Mouse (Mus musculus) heart, embryonic 15.5 days (tissue): Measurements from ENCODE around the gene Klhl25. TPM values are rescaled to one million over a fixed set of nuclear protein-coding genes. Genes with fewer than 3 reads are reported as not detected.
"Not testable (repeated sequence)": the region's sequence is repeated elsewhere in the genome, so short reads cannot be mapped to it uniquely, and the experiment has no call there.

Source experiments
- ATAC-seq: fragments of 200-750 bp; cut with Nextera tagmentation; replicated peaks from 2 replicates; pipeline ENCODE4 v1.8.0; 2017; ENCODE audit warnings: low read depth, moderate TSS enrichment; ENCODE audit not compliant: insufficient number of reproducible peaks, insufficient read depth, low FRiP score
- H3K27ac ChIP-seq: fragments of 300-500 bp; sonication (generic); 2 replicates; pipeline ENCODE4 v1.5.1; 2015; ENCODE audit warnings: mild to moderate bottlenecking, inconsistent platforms
- H3K27me3 ChIP-seq: fragments of 300-500 bp; sonication (generic); 2 replicates; pipeline ENCODE4 v1.6.1; 2015; ENCODE audit warnings: inconsistent platforms
- H3K36me3 ChIP-seq: fragments of 300-500 bp; sonication (generic); 2 replicates; pipeline ENCODE4 v1.6.1; 2015; ENCODE audit warnings: mild to moderate bottlenecking, inconsistent platforms
- H3K4me1 ChIP-seq: fragments of 300-500 bp; sonication (generic); replicated peaks from 2 replicates; pipeline ENCODE4 v1.6.1; 2015; ENCODE audit warnings: inconsistent platforms
- H3K4me2 ChIP-seq: fragments of 300-500 bp; sonication (generic); 2 replicates; pipeline ENCODE4 v1.6.1; 2015; ENCODE audit warnings: inconsistent platforms, mild to moderate bottlenecking, moderate library complexity
- H3K4me3 ChIP-seq: fragments of 300-500 bp; sonication (generic); 2 replicates; pipeline ENCODE4 v1.5.1; 2015; ENCODE audit warnings: mild to moderate bottlenecking, inconsistent platforms
- H3K9ac ChIP-seq: fragments of 300-500 bp; sonication (generic); 2 replicates; pipeline ENCODE4 v1.6.1; 2015; ENCODE audit warnings: mild to moderate bottlenecking, inconsistent platforms
- H3K9me3 ChIP-seq: fragments of 300-500 bp; sonication (generic); replicated peaks from 2 replicates; pipeline ENCODE4 v1.6.1; 2016; ENCODE audit warnings: inconsistent platforms
- WGBS: fragments of 180-500 bp; shearing (Covaris S2); methylation state at CpG from one replicate; pipeline ENCODE4 v1.1.7; 2015; ENCODE audit warnings: mixed read lengths; 5-methylcytosine and 5-hydroxymethylcytosine counted together
- polyA plus RNA-seq: library from polyadenylated mRNA; unstranded; fragments of >200 nt; fragmentation: Nextera tagmentation; extraction: Ambion mirVana; gene quantifications from 2 replicates; pipeline ENCODE4 v1.2.1, GENCODE M21; 2015

The Klhl25 gene
- polyA plus RNA-seq, 1 experiment from 2014 or later = 7.7 TPM

DNA sequence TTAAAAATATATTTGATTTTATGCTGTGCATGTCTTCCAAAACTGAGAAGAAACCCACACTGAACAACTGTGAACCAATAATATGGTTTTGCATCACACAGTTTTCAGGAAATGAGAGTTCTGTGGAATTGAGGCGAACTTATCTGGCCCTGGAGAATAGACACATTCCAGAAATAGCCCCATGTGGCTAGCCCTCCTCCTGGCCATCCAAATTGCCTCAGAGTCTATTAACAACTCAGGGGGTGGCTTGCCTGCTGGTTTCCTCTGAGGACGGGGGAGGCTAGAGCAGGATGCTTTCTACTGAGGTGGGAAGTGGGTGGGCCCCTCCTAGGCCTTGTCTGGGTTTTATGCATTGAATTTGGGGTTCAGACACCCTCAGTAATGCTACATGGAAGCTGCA is 57.0 kb downstream of the Klhl25 start:
- H3K9ac ChIP-seq = no peak overlapping the region
- ATAC-seq = no peak
- no peak overlapping the region for H3K27ac ChIP-seq
- 0 out of 2 replicates have a peak, but pooled peaks cover 3% of the 10 kb centered on the region for H3K4me1 ChIP-seq
- no peak overlapping the region for H3K4me2 ChIP-seq
- H3K36me3 ChIP-seq = no peaks in the 10 kb centered on the region
- H3K4me3 ChIP-seq = no peak overlapping the region
- 13% methylated on average over 2 of the region's 2 CpGs for WGBS
- no peaks in the 10 kb centered on the region for H3K27me3 ChIP-seq
- no peaks in the 10 kb centered on the region for H3K9me3 ChIP-seq

GRCm38 (mm10) chr7:75910035-75910651 is 62.0 kb downstream of the Klhl25 start:
- peak; percentile 60 for ATAC-seq
- no peaks in the 10 kb centered on the region for H3K27me3 ChIP-seq
- 0 out of 2 replicates have a peak, but pooled peaks cover 6% of the 10 kb centered on the region for H3K4me1 ChIP-seq
- WGBS = 11% methylated on average over 11 of the region's 11 CpGs
- peak overlapping the region; percentile 40 for H3K4me3 ChIP-seq
- H3K36me3 ChIP-seq = no peaks in the 10 kb centered on the region
- H3K9ac ChIP-seq = 0 out of 2 replicates have a peak overlapping the region, but pooled peaks have one; percentile 28
- peak overlapping the region; percentile 60 for H3K4me2 ChIP-seq
- no peak overlapping the region for H3K27ac ChIP-seq
- no peaks in the 10 kb centered on the region for H3K9me3 ChIP-seq

GRCm38 (mm10) chr7:75910652-75911035 is 62.5 kb downstream of the Klhl25 start:
- Histone ChIP-seq H3K27me3 (no peaks in the 10 kb centered on the region), H3K4me1 (0 out of 2 replicates have a peak, but pooled peaks cover 4% of the 10 kb centered on the region), H3K27ac (no peak overlapping the region), H3K36me3 (no peaks in the 10 kb centered on the region), H3K4me3 (no peak overlapping the region), H3K4me2 (peak overlapping the region; percentile 60), H3K9ac (no peak overlapping the region), H3K9me3 (no peaks in the 10 kb centered on the region)
- ATAC-seq = no peak
- 66% methylated on average over 8 of the region's 8 CpGs for WGBS

DNA sequence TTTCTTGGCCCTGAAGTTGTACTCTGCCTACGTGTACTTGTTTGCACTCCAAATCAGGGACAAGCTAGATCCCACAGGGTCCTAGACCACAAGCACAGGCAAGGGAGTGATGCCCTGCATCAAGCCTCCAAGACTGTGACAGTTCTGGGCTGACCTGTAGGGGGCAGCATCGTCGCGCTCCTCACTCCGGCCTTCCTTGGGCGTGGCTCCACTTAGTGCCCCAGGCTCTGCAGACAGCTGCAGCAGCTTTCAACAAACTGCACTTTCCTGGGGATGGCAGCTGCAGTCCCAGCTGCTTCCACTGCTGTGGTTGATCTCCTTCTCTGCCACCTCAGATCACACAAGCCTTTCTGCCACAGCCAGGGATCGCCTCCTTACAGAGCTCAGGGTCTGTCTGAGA is 65.8 kb downstream of the Klhl25 start:
- peak; percentile 40 for ATAC-seq
- WGBS = 2% methylated on average over 7 of the region's 7 CpGs

DNA sequence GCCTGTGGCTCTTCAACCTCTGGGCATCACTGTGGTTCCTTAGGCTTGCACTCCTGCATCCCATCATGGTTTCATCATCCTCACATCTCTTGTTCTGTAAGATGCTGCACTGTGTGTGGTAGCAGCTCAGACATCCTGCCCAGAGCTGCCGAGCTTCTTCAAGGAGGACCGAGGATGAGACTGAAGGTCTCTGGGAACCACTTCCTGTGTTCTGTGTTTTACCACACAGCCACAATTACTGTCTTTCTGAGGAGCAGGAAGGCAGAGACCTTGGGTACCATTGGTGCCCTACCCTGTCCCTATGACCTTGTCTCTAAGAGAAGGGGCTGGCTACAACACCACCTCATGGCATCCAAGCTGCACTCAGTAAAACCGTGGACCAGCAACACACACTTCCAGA is 67.4 kb downstream of the Klhl25 start:
- H3K4me3 ChIP-seq, H3K36me3 ChIP-seq, H3K4me2 ChIP-seq, H3K9ac ChIP-seq, ATAC-seq, H3K9me3 ChIP-seq, H3K4me1 ChIP-seq, H3K27me3 ChIP-seq, H3K27ac ChIP-seq: not testable (repeated sequence)
- 68% methylated on average over 3 of the region's 3 CpGs for WGBS

More for the DNA sequence above, 65.8 kb downstream of the Klhl25 start:
- H3K9ac ChIP-seq = no peak overlapping the region
- H3K9me3 ChIP-seq = no peaks in the 10 kb centered on the region
- 0 out of 2 replicates have a peak, but pooled peaks cover 4% of the 10 kb centered on the region for H3K4me1 ChIP-seq
- no peak overlapping the region for H3K4me2 ChIP-seq
- no peak overlapping the region for H3K4me3 ChIP-seq
- no peaks in the 10 kb centered on the region for H3K27me3 ChIP-seq
- H3K27ac ChIP-seq = no peak overlapping the region
- H3K36me3 ChIP-seq = no peaks in the 10 kb centered on the region

GRCm38 (mm10) chr7:75917662-75918061 is 69.6 kb downstream of the Klhl25 start:
- H3K4me3 ChIP-seq = no peak overlapping the region
- no peaks in the 10 kb centered on the region for H3K4me1 ChIP-seq
- 55% methylated on average over 4 of the region's 4 CpGs for WGBS
- no peaks in the 10 kb centered on the region for H3K27me3 ChIP-seq
- no peak overlapping the region for H3K27ac ChIP-seq
- no peak overlapping the region for H3K4me2 ChIP-seq
- no peaks in the 10 kb centered on the region for H3K36me3 ChIP-seq
- no peak overlapping the region for H3K9ac ChIP-seq
- ATAC-seq = no peak
- no peaks in the 10 kb centered on the region for H3K9me3 ChIP-seq

DNA sequence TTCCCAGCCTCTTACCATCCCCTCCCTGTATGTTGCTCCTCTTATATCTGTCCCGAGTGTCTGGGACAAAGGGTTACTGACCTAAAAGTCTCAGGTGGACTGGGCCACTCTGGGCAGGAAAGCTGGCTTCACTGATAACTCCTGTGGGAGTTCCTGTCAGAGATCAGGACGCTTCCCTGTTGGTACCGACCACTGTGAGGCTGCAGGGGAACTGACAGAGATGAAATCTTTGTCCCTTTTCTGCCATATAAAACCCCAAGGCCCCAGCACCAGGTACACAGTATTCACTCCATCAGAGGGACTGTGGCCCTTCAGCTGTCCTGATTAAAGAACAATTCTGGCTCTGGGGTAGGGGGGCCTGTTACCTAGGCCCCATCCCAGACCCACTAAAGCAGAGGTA is 71.6 kb downstream of the Klhl25 start:
- not testable (repeated sequence) for ATAC-seq, H3K9me3 ChIP-seq, H3K4me3 ChIP-seq, H3K27me3 ChIP-seq, H3K27ac ChIP-seq, H3K4me2 ChIP-seq, H3K36me3 ChIP-seq, H3K4me1 ChIP-seq, H3K9ac ChIP-seq
- 59% methylated on average over 3 of the region's 3 CpGs for WGBS
